Mouse (Mus musculus) left cerebral cortex, postnatal 14 days (tissue): ENCODE data around the gene Nckap1. TPM values are rescaled to one million over a fixed set of nuclear protein-coding genes. Genes with fewer than 3 reads are reported as not detected.
"Not testable (repeated sequence)": the region's sequence is repeated elsewhere in the genome, so short reads cannot be mapped to it uniquely, and the experiment has no call there.

ENCODE experiments used
- DNase-seq, 2 experiments: peaks; one replicate each; pipeline ENCODE4 v3.0.0; 2021 to 2022; ENCODE audit warnings: low spot score in 2 of 2, mixed read lengths in 1 of 2
- intact Hi-C: fragments of 180-260 bp; cut with DNase I; formaldehyde crosslinking; loops from one replicate; pipeline ENCODE4 v1.15.1; 2025
- total RNA-seq, 2 experiments: library from RNA; stranded (reverse); gene quantifications; 2 replicates each; pipeline ENCODE4 v1.2.3; 2021

The Nckap1 gene
- total RNA-seq, 2 experiments from 2014 or later: 364 to 384 TPM

GRCm38 (mm10) chr2:80567411-80567810 is 13.8 kb downstream of the Nckap1 start:
- no peak for DNase-seq
- intact Hi-C loops: no loop called here

- DNase-seq: no peak
- intact Hi-C loops: no loop called here
Observed at GRCm38 (mm10) chr2:80562253-80562652, 18.9 kb downstream of the Nckap1 start.

GRCm38 (mm10) chr2:80561478-80561877 is 19.7 kb downstream of the Nckap1 start:
- DNase-seq: no peak
- intact Hi-C loops: no loop called here

GRCm38 (mm10) chr2:80560773-80561172 is 20.4 kb downstream of the Nckap1 start:
- DNase-seq: no peak
- intact Hi-C loops: no loop called here

- intact Hi-C loops: no loop called here
- no peak for DNase-seq
Observed at GRCm38 (mm10) chr2:80559655-80560054, 21.5 kb downstream of the Nckap1 start.

GRCm38 (mm10) chr2:80554442-80554841 is 26.7 kb downstream of the Nckap1 start:
- DNase-seq: no peak
- intact Hi-C loops: no loop called here

GRCm38 (mm10) chr2:80549704-80550103 is 31.5 kb downstream of the Nckap1 start:
- intact Hi-C loops: no loop called here

GRCm38 (mm10) chr2:80547901-80548300 is 33.3 kb downstream of the Nckap1 start:
- intact Hi-C loops: no loop called here
- no peak for DNase-seq

More at GRCm38 (mm10) chr2:80549704-80550103, 31.5 kb downstream of the Nckap1 start:
- DNase-seq: no peak

- intact Hi-C loops: no loop called here
- no peak for DNase-seq
Observed at GRCm38 (mm10) chr2:80542801-80543200, 38.4 kb downstream of the Nckap1 start.

GRCm38 (mm10) chr2:80537156-80537555 is 44.0 kb downstream of the Nckap1 start:
- intact Hi-C loops: loop anchor here (5.0 kb wide), 1 partner anchor 180 kb away; no protein-coding TSS in a partner anchor
- DNase-seq: no peak

- DNase-seq: no peak
- intact Hi-C loops: loop anchor here (5.0 kb wide), 1 partner anchor 179 kb away; no protein-coding TSS in a partner anchor
Observed at GRCm38 (mm10) chr2:80536608-80537007, 44.6 kb downstream of the Nckap1 start.

- no peak for DNase-seq
- intact Hi-C loops: no loop called here
Observed at GRCm38 (mm10) chr2:80524275-80524674, 56.9 kb downstream of the Nckap1 start.

GRCm38 (mm10) chr2:80506051-80506802 is 75.0 kb downstream of the Nckap1 start:
- DNase-seq: no peak
- intact Hi-C loops: no loop called here

- DNase-seq: no peak
- intact Hi-C loops: no loop called here
Observed at GRCm38 (mm10) chr2:80502132-80502531, 79.0 kb downstream of the Nckap1 start.

- DNase-seq, intact Hi-C loops: not testable (repeated sequence)
Observed at GRCm38 (mm10) chr2:80495304-80495703, 85.9 kb downstream of the Nckap1 start.

- DNase-seq: no peak
- intact Hi-C loops: no loop called here
Observed at GRCm38 (mm10) chr2:80486851-80487250, 94.3 kb downstream of the Nckap1 start.

- DNase-seq: no peak
- intact Hi-C loops: no loop called here
Observed at GRCm38 (mm10) chr2:80484951-80485350, 96.2 kb downstream of the Nckap1 start.

GRCm38 (mm10) chr2:80475831-80476230 is 105.3 kb downstream of the Nckap1 start:
- intact Hi-C loops: no loop called here
- no peak for DNase-seq

GRCm38 (mm10) chr2:80474247-80474796 is 106.9 kb downstream of the Nckap1 start:
- DNase-seq: no peak

GRCm38 (mm10) chr2:80465991-80466821 is 115.0 kb downstream of the Nckap1 start:
- no peak for DNase-seq
- intact Hi-C loops: no loop called here

More at GRCm38 (mm10) chr2:80474247-80474796, 106.9 kb downstream of the Nckap1 start:
- intact Hi-C loops: no loop called here
